Mouse (Mus musculus) lung, adult 10 weeks (tissue): ENCODE results near the gene AC153137.1. TPM values are rescaled to one million over a fixed set of nuclear protein-coding genes. Genes with fewer than 3 reads are reported as not detected.

Experiments
- polyA plus RNA-seq: library from polyadenylated mRNA; stranded (reverse); fragments of 350-450 nt; fragmentation: Illumina TruSeq; extraction: RNeasy Lipid Tissue Mini Kit (QIAGEN cat#74804); gene quantifications from one replicate; pipeline ENCODE4 v1.2.3, GENCODE M21; 2014; ENCODE audit warnings: low read depth, low replicate concordance; ENCODE audit not compliant: insufficient read depth

Gene AC153137.1
- not detected for polyA plus RNA-seq

GRCm38 (mm10) chr1:30977868-30978267 lies at the start of gene AC153137.1:
Gene AC153137.1, minus strand, starts transcription at chr1:30977968.

Other genes with a start within 250 kb of the AC153137.1 start
- gene Phf3, start 104.0 kb downstream of the AC153137.1 start, polyA plus RNA-seq = 14.8 TPM
- not detected for gene Lgsn, start 198.4 kb upstream of the AC153137.1 start, polyA plus RNA-seq
- not detected for gene 4931428L18Rik, start 244.7 kb upstream of the AC153137.1 start, polyA plus RNA-seq
- not detected for gene Pih1d3, start 244.9 kb upstream of the AC153137.1 start, polyA plus RNA-seq